Mouse (Mus musculus): ENCODE measurements around the gene Wfdc8.

DNA sequence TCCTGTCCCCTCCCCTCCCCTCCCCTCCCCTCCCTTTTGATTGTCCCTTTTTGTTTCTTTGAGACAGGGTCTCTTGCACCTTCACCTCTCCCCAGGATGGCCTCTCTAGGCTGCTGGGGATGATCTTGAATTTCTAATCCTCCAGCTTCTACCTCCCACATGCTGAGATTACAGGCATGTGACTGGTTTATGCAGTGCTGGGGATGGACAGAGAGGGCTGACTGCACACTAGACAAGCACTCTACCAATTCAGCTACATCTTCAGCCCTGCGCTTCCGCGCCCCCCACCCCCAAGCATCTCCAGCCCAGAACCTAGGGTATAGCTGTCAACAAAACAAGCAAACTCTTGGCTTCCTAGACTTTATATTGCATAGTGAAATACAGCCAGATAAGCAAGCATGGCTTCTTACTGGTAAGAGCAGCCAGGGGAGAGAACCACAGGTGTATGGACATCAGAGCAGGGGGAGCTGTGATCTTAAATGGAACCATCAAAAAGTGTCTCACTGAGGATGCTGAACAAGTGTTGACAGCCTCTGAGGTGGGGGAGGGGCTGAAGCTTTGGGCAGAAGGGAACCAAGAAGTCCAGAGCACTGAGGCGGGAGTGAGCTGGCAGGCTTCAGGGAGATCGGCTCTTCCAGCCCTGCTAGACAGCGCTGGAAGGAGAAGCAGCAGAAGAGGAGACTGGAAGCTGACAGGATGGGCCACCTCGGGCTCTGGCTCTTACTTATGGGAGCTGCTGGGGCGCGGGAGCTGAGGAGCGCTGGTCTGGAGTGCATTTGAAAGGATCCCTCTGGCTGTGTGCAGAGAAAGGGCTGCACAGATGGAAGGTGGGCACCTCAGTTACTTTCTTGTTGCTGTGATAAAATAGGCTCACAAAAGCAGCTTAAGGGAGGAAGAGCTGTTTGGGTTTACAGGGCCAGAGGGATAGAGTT is 63.2 kb downstream of the Wfdc8 start:
- no peak for TF ChIP-seq CTCF (conservative IDR thresholded peaks at IDR 0.05 in 1 of 2, IDR thresholded peaks at IDR 0.05 in 1 of 2; ENCODE audit: low read depth in 2 of 2, low read length in 2 of 2)
- no peak for TF ChIP-seq POLR2A (IDR thresholded peaks at IDR 0.05; ENCODE audit: low read depth, low read length)
- TF ChIP-seq PAX5 (IDR thresholded peaks at IDR 0.05; ENCODE audit: low read length), result no peak
- no peak for TF ChIP-seq ZNF384 (IDR thresholded peaks at IDR 0.05; ENCODE audit: low read depth, low read length)
- TF ChIP-seq NELFE (IDR thresholded peaks at IDR 0.05; ENCODE audit: low read depth, low read length), result no peak
- no peak for TF ChIP-seq SIN3A (IDR thresholded peaks at IDR 0.05; ENCODE audit: low read length)
- TF ChIP-seq EP300 (IDR thresholded peaks at IDR 0.05; ENCODE audit: low read length), result no peak
- TF ChIP-seq CHD2 (IDR thresholded peaks at IDR 0.05; ENCODE audit: low read length), result no peak
- TF ChIP-seq UBTF (IDR thresholded peaks at IDR 0.05; ENCODE audit: low read depth, low read length), result no peak
- no peak for TF ChIP-seq MXI1 (IDR thresholded peaks at IDR 0.05; ENCODE audit: low read depth, low read length)

All from CH12.LX (cell line).